Mouse (Mus musculus) hindbrain, embryonic 11.5 days (tissue): ENCODE measurements around the gene Scnn1b. TPM values are rescaled to one million over a fixed set of nuclear protein-coding genes. Genes with fewer than 3 reads are reported as not detected.
A peak's percentile ranks its signal among the peaks of the same experiment; 100 is the strongest.

ENCODE experiments used
- ATAC-seq: fragments of 200-750 bp; cut with Nextera tagmentation; 2 replicates; pipeline ENCODE4 v1.8.0; 2017; ENCODE audit warnings: mild to moderate bottlenecking, moderate TSS enrichment, moderate library complexity; ENCODE audit not compliant: low FRiP score
- DNase-seq: peaks from one replicate; pipeline ENCODE4 v3.0.0-alpha.2; 2015; ENCODE audit warnings: low spot score
- H3K27ac ChIP-seq: fragments of 300-500 bp; sonication (generic); 2 replicates; pipeline ENCODE4 v1.5.1; 2014; ENCODE audit warnings: mild to moderate bottlenecking, low read depth, low read length
- H3K27me3 ChIP-seq: fragments of 300-500 bp; sonication (generic); 2 replicates; pipeline ENCODE4 v1.6.1; 2014; ENCODE audit warnings: mild to moderate bottlenecking, low read length, moderate library complexity, mixed read lengths; ENCODE audit not compliant: control insufficient read depth, insufficient read depth
- H3K36me3 ChIP-seq: fragments of 300-500 bp; sonication (generic); 2 replicates; pipeline ENCODE4 v1.6.1; 2014; ENCODE audit warnings: mild to moderate bottlenecking, low read length, moderate library complexity, mixed read lengths; ENCODE audit not compliant: control insufficient read depth, insufficient read depth
- H3K4me1 ChIP-seq: fragments of 300-500 bp; sonication (generic); replicated peaks from 2 replicates; pipeline ENCODE4 v1.6.1; 2014; ENCODE audit warnings: low read length, mixed read lengths; ENCODE audit not compliant: control insufficient read depth, insufficient read depth
- H3K4me2 ChIP-seq: fragments of 300-500 bp; sonication (generic); replicated peaks from 2 replicates; pipeline ENCODE4 v1.6.1; 2014; ENCODE audit warnings: mild to moderate bottlenecking, low read depth, low read length
- H3K4me3 ChIP-seq: fragments of 300-500 bp; sonication (generic); 2 replicates; pipeline ENCODE4 v1.5.1; 2014; ENCODE audit warnings: low read depth, low read length
- H3K9ac ChIP-seq: fragments of 300-500 bp; sonication (generic); 2 replicates; pipeline ENCODE4 v1.6.1; 2014; ENCODE audit warnings: low read depth, low read length
- H3K9me3 ChIP-seq: fragments of 300-500 bp; sonication (generic); 2 replicates; pipeline ENCODE4 v1.6.1; 2016; ENCODE audit warnings: low read length; ENCODE audit not compliant: control insufficient read depth
- WGBS: fragments of 180-500 bp; shearing (Covaris S2); extraction: QIAGEN DNeasy Blood & Tissue Kit; methylation state at CpG from one replicate; pipeline ENCODE4 v1.1.7; 2014; 5-methylcytosine and 5-hydroxymethylcytosine counted together
- polyA plus RNA-seq: library from polyadenylated mRNA; unstranded; fragments of >200 nt; fragmentation: Nextera tagmentation; extraction: Ambion mirVana; gene quantifications from 2 replicates; pipeline ENCODE4 v1.2.1, GENCODE M21; 2014

The Scnn1b gene
- polyA plus RNA-seq, 1 experiment from 2014 or later: 0.14 TPM

DNA sequence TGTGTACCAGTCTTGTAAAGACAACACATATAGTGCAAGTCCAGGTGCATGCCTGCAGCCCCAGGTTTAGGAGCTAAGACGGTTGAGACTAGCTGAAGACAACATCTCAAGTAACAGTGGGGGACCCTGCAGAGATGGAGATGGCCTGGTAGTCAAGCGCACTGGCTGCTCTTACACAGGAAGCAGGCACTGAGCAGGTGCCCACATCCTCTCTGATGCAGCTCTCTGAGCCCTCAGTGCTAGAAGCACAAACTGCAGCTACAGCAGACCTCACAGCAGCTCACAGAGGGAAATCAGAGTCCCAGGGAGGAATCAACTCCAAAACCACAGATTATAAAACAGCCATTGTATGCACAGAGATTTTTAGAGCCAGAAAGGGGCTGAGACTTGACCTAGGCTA lies 69.5 kb downstream of the Scnn1b start:
- Histone ChIP-seq H3K4me2 (no peak overlapping the region), H3K4me3 (no peak overlapping the region), H3K4me1 (no peaks in the 10 kb centered on the region), H3K9ac (no peak overlapping the region), H3K9me3 (no peaks in the 10 kb centered on the region), H3K27me3 (no peaks in the 10 kb centered on the region), H3K36me3 (no peaks in the 10 kb centered on the region), H3K27ac (no peak overlapping the region)
- DNase-seq: no peak
- ATAC-seq: no peak
- WGBS: 81% methylated on average over 2 of the region's 2 CpGs

DNA sequence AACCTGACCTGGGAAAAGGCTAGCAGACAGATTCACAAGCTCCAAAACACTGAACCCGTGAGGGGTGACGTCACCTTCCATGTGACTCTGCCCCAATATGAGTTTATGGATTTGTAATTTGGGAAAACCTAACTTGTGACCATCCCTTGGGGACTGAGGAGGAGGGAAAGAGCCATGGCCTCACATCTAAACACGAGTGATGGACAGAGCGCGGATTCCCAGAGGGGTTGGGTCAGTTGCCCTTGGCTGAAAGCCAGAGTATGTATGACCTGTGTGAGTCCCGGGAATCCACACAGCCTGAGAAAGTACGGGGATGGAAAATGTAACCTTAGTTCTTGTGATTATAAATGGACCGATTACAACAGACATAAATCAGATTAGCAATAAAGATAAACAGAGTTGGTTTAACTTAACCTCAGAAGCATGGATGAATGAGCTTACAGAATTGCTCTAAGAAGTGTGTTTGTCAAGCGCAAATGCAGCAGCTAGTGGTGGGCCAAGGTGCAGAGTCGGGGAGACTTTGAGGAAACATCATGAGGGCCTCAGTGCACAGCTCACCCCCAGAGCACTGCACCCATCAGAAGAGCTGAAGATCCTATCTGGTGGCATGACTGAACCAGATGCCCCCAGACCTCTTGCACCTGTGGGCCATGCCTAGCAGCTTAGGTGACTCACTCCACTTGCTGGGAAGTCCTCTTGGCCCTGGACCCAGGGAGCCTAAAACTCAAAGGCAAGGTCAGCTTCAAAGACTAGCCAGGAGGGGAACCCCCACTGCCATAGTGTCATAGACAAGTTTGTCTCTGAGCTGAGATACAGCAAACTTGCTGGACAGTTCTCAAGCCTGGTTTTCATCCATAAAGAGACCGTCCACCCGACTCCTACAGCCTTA lies 71.3 kb downstream of the Scnn1b start:
- H3K27me3 ChIP-seq: no peaks in the 10 kb centered on the region
- no peak for DNase-seq
- no peaks in the 10 kb centered on the region for H3K9me3 ChIP-seq
- no peak overlapping the region for H3K4me3 ChIP-seq
- 80% methylated on average over 12 of the region's 12 CpGs for WGBS
- H3K36me3 ChIP-seq: no peaks in the 10 kb centered on the region
- no peak overlapping the region for H3K9ac ChIP-seq
- H3K4me1 ChIP-seq: no peaks in the 10 kb centered on the region
- no peak for ATAC-seq
- H3K27ac ChIP-seq: no peak overlapping the region
- no peak overlapping the region for H3K4me2 ChIP-seq

DNA sequence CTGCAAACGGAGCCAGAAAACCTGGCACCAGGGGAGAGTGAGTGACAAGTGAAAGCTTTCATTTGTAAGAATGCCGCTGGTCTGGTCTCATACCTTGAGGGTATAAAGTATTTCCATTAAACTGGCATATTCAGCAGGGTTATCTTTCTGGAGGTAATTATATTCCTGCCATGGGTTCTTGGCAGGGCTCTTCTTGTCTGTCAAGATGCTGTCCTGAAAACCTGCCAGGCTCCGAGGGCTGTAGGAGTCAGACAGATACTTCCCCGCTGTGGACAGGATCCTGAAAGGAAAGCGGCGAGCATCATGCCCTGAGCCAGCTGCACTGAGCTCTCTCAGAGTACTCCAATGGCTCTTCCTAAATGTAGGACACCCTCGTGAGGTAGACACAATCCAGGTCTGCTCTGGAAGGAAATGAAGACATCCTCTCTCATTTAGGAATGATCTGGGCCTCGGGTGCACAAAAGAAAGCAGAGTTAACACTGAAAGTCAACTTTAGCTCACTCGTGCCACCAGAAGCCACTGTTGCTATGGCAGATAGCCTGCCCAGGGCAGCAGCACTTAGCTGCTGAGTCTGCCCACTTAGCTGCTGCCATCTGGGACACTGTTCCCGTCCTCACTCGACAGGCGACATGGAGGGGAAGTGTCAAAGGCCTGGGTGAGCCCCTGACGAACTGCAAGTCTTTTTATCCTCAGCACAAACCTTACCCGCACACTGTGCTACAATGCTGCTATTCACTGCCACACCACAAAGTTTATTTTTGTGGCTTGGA lies 72.2 kb downstream of the Scnn1b start:
- no peak overlapping the region for H3K4me2 ChIP-seq
- ATAC-seq: no peak
- no peaks in the 10 kb centered on the region for H3K9me3 ChIP-seq
- WGBS: 75% methylated on average over 14 of the region's 14 CpGs
- no peaks in the 10 kb centered on the region for H3K36me3 ChIP-seq
- H3K27me3 ChIP-seq: no peaks in the 10 kb centered on the region
- no peak overlapping the region for H3K27ac ChIP-seq
- no peak overlapping the region for H3K9ac ChIP-seq
- DNase-seq: no peak
- no peaks in the 10 kb centered on the region for H3K4me1 ChIP-seq
- H3K4me3 ChIP-seq: no peak overlapping the region

DNA sequence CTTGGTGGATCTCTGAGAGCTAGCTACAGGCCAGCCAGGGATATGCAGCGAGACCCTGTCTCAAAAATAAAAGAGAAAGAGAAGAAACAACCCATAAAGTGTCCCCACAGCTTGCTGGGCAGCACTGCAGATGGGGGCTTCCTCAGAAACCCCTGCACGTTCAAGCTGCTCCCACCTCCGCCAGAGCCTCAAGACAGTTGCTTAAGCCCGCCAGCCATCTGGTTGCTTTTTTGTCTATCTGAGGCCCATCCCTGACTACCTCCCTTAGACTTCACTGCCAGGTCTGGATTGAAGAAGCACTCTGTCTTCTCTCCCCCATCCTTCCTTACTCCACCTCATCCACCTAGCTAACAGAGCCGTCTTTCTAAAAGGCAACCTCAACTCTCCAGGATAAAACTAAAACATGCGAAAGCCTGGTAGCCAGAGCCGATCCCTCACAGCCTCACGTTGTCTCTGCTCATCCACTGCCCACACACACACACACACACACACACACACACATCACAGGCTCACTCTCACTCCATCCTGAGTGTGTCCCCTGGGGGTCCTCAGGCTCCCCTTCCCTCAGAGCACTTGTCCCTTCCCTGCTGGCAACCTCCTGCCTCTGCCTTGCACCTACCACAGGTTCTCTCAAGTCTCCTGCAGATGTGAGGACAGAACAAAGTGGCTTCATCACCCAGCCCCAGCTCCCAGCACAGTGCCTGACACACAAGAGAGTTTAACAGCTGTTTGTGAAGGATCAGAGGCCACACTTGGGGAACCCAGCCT lies 73.5 kb downstream of the Scnn1b start:
- DNase-seq (no peak), ATAC-seq (no peak)
- Histone ChIP-seq H3K4me2 (no peak overlapping the region), H3K4me3 (no peak overlapping the region), H3K27me3 (no peaks in the 10 kb centered on the region), H3K4me1 (no peaks in the 10 kb centered on the region), H3K9me3 (no peaks in the 10 kb centered on the region), H3K27ac (no peak overlapping the region), H3K9ac (no peak overlapping the region), H3K36me3 (peaks cover 4% of the 10 kb centered on the region; the same call in 1 of the 2 replicates)
- 76% methylated on average over 8 of the region's 8 CpGs for WGBS

DNA sequence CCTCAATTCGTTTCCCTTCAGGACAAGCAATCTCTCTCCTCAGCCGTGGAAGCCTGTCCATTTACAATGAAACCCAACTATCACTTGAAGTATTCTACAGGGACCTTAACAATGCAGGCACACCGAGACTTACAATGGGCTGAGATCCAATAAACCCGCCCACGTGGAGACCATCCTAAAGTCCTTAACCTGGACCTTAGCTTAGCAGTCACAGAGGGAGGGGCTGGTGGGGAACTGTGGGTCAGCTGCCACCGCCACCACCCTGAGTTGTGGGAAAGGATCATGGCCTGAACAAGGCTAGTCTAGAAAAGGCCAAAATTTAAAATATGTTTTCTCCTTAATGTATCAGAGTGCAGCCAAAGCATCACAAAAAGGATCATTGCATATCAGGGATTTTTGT lies 74.4 kb downstream of the Scnn1b start:
- DNase-seq: no peak
- ATAC-seq: no peak
- H3K27me3 ChIP-seq: no peaks in the 10 kb centered on the region
- no peak overlapping the region for H3K9ac ChIP-seq
- no peaks in the 10 kb centered on the region for H3K4me1 ChIP-seq
- H3K36me3 ChIP-seq: peaks cover 4% of the 10 kb centered on the region; the same call in 1 of the 2 replicates
- H3K9me3 ChIP-seq: no peaks in the 10 kb centered on the region
- WGBS: 61% methylated on average over 6 of the region's 6 CpGs
- no peak overlapping the region for H3K27ac ChIP-seq
- no peak overlapping the region for H3K4me2 ChIP-seq
- no peak overlapping the region for H3K4me3 ChIP-seq

DNA sequence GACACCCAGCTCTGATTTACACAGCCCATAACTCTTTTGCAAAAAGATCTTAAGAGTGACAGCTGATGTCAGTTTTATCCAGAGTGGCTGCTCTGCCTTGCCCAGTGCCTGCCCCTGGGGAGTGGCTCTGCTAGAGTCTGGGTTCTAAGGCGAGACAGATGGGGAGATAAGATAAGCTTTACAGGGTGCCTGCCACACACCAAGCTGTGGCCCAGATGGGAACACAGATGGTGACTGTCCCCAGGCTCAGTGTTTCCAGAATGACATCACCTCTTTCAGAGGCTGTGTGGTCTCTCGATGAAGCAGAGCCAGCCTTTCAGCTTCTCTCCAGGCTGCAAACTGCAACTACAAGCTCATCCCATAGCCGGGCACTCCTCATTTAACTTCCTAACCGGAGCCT lies 74.9 kb downstream of the Scnn1b start:
- Histone ChIP-seq H3K27me3 (no peaks in the 10 kb centered on the region), H3K4me1 (no peaks in the 10 kb centered on the region), H3K27ac (peak overlapping the region; percentile 42; the same call in 1 of the 2 replicates), H3K36me3 (peaks cover 4% of the 10 kb centered on the region; the same call in 1 of the 2 replicates), H3K4me2 (no peak overlapping the region), H3K4me3 (no peak overlapping the region), H3K9me3 (no peaks in the 10 kb centered on the region), H3K9ac (no peak overlapping the region)
- DNase-seq: peak; percentile 47
- peak; percentile 81; the same call in 1 of the 2 replicates for ATAC-seq
- WGBS: 44% methylated on average over 4 of the region's 4 CpGs

DNA sequence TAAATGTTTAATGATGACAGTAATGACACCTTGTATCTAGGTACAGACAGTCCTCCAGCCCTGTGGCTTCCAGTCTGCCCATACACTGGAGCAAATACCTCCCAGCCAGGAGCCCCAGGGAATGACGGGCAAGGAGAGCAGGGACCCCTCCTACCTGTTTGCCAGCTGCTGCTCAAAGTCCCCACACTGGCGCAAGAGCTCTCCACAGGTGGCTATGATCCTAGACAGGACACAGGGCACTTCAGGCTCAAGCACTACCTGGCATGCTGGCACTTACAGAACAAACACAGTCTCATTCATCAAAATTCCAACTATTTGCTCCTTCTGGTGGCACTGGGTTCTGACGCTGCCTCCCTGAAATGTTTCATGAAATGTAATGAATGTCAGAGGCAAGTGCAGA lies 76.2 kb downstream of the Scnn1b start:
- WGBS: 86% methylated on average over 3 of the region's 3 CpGs
- no peak for ATAC-seq

DNA sequence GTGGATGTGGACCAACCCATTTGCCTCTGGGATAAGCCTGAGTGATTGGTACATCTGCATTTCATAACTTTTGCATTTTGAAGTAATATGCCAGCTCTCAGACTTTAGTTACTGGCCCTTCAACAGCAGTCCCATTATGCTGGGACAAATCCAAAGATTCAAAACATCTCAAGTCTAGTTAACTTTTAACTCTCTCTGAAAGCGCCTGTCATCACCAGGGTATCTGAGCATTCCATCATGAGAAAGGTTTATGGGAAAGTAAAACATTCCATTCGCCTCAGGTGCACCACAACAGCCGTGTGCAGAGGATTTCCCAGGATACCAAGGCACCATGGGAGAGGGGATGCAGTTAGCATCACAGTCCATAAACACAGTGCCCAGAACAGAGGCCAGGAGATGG lies 76.8 kb downstream of the Scnn1b start:
- Histone ChIP-seq H3K4me3 (no peak overlapping the region), H3K9me3 (no peaks in the 10 kb centered on the region), H3K36me3 (peaks cover 4% of the 10 kb centered on the region; the same call in 1 of the 2 replicates), H3K9ac (no peak overlapping the region), H3K4me2 (no peak overlapping the region), H3K27ac (no peak overlapping the region), H3K4me1 (no peaks in the 10 kb centered on the region), H3K27me3 (no peaks in the 10 kb centered on the region)
- no peak for DNase-seq
- whole genome bisulfite sequencing: 92% methylated on average over 3 of the region's 3 CpGs
- ATAC-seq: no peak

More for the DNA sequence above, 76.2 kb downstream of the Scnn1b start:
- no peaks in the 10 kb centered on the region for H3K9me3 ChIP-seq
- H3K27me3 ChIP-seq: no peaks in the 10 kb centered on the region
- H3K27ac ChIP-seq: no peak overlapping the region
- peaks cover 4% of the 10 kb centered on the region; the same call in 1 of the 2 replicates for H3K36me3 ChIP-seq
- no peak overlapping the region for H3K4me2 ChIP-seq
- H3K4me3 ChIP-seq: no peak overlapping the region
- DNase-seq: no peak
- no peaks in the 10 kb centered on the region for H3K4me1 ChIP-seq
- no peak overlapping the region for H3K9ac ChIP-seq
